Mouse (Mus musculus) T-cell, adult 66 days (primary cell): ENCODE data around the gene Esrp2. TPM values are rescaled to one million over a fixed set of nuclear protein-coding genes. Genes with fewer than 3 reads are reported as not detected.

Experiments
- total RNA-seq, 2 experiments: library from RNA; stranded (reverse); gene quantifications; 3 replicates in 1 of 2; 4 replicates in 1 of 2; pipeline ENCODE4 v1.2.4; 2023

The Esrp2 gene
- total RNA-seq, result under 1 TPM; 0.68 to 0.76 TPM

DNA sequence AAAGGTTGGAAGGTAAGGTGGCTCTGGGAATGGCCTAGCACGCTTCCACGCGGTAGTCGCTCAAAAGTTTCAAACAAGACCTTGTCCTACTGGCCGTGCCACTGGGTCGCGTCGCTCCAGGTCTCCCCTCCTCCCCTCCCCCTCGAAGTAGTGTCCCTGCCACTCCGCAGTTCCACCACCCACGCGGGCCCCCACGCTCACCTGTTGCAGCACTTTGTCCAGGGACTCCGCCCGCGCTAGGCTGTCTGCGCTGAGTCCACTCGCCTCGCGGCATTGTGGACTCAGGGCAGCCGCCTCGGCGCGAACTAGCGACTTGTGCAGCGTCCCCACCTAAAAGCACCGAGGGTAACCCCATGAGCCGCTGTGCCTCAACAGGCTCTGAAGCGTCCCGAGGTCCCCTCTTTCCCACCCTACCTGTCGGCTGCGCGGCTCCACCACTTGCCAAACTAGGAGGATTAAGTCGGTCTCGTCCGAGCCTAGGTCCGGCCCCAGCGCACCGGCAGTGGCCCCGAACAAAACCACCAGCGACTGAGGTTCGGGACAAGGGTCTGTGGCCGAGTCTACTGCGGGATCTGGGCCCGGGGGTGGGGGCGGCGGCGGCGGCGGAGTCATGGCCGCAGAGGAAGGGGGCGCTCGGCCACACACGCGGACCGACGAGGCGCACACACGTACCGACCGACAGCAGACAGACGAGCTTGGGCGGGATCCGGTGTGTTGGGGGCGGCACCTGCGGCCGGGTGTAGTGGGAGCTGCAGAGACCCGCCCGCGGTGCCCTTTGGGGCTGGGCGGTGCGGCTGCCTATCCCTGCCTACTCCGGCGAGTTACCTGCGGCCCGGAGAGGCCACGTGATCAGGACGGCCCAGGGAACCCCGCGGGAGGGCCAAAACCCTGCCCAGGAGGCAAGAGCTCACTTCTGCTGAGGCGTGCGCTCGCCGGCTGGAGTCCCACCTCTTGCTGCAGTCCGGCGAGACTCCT, at the start of gene Esrp2:
Esrp2 (minus strand) TSS at position 819 of the 975 bp plus-strand sequence.

DNA sequence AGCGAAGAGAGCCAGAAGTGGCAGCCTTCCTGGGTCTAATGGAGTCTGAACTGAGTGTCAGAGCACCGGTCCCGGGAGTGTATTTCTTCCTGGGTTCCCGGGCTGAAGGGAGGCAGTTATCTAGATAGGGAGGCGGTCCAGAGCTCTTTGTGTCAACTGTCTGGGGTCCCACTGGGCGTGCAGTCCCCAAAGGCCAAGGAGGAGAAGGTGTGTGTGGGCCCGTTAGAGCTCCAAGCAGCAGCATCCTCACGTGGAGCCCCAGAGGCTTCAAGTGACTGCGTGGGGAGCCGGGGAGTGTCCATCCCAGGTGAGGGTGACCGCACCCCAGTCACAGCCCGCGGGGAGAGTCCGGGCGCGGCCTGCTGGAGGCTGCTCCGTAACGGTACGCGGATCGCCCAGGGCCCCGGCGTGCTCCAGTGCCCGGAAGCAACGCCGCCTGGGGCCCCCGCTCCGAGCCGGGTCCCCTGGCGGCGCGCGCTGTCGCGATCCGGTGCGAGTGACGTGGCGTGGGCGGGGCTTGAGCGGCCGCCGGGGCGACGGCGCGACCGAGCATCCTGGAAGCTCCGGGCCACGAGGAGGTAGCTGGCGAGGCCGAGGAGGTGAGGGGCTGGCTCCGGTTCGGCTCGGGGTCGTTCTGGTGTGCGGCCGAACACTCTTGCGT, 31.7 kb upstream of the Esrp2 start, which contains the start of gene Slc7a6:
Slc7a6 (plus strand) TSS at position 502 of the 661 bp plus-strand sequence.

DNA sequence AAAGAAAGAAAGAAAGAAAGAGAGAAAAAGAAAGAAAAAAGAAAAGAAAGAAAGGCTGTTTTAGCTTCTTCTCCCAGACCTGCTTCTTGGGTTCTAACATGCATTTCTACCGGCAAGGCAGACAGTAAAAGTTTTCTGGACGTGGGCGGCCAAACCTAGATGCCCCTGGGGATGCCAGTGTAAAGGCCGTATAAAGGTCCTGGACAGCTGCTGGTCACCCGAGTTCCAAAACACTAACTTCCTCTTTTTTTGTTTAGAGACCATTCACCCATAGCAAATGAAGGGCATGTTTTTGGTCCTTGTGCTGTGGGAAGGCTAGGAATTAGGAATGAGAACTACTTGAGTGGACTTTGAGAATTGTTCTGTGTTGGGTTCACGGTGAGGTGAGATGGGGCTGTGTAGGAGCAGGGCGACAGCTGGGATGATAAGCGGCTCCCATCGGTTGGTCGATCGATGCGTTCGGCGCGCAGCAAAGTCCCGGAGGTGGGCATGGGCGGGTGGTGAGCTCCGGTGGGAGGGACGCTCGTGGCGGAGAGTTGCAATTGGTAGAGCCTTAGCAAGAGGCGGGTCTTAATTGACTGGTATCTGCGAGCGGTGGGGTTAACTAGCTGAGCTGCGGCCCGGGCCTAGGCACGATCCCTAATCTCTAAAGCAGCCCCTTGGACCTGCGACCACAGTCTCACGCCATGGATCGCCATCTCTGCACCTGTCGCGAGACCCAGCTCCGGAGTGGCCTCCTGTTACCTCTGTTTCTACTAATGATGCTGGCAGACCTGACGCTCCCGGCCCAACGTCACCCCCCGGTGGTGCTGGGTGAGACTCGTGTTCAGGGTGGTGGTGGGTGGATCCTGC, 13.3 kb upstream of the Esrp2 start, which contains the start of gene Pla2g15:
Pla2g15 (plus strand) TSS at position 599 of the 852 bp plus-strand sequence.

Other genes starting within 250 kb of the Esrp2 start
- 1 to 10 TPM; 2.3 to 2.5 TPM for gene Nrn1l, start 243.4 kb downstream of the Esrp2 start, total RNA-seq
- gene Pskh1, start 236.5 kb downstream of the Esrp2 start, total RNA-seq, result 10 to 100 TPM; 23.2 TPM
- gene Ctrl, start 203.1 kb downstream of the Esrp2 start, total RNA-seq, result 1 to 10 TPM in 1 of 2 experiments, not detected in 1; 2.9 TPM
- 100 to 1,000 TPM; 159 to 185 TPM for gene Psmb10, start 198.5 kb downstream of the Esrp2 start, total RNA-seq
- gene Lcat, start 193.6 kb downstream of the Esrp2 start, total RNA-seq, result under 1 TPM; 0.41 to 0.56 TPM
- 10 to 100 TPM; 13.5 to 17.9 TPM for gene Slc12a4, start 170.9 kb downstream of the Esrp2 start, total RNA-seq
- gene Dpep3, start 157.5 kb downstream of the Esrp2 start, total RNA-seq, result not detected
- gene Dus2, start 145.6 kb downstream of the Esrp2 start, total RNA-seq, result 10 to 100 TPM; 16.3 to 19.8 TPM
- not detected for gene Dpep2nb, start 131.0 kb downstream of the Esrp2 start, total RNA-seq
- 1 to 10 TPM; 8.3 to 9.5 TPM for gene Ddx28, start 125.1 kb downstream of the Esrp2 start, total RNA-seq
- gene Nfatc3, start 78.1 kb downstream of the Esrp2 start, total RNA-seq, result 100 to 1,000 TPM; 205 to 213 TPM
- gene Pla2g15, start 13.4 kb upstream of the Esrp2 start, total RNA-seq, result 1 to 10 TPM; 5.8 to 6.0 TPM
- gene Slc7a6, start 31.9 kb upstream of the Esrp2 start, total RNA-seq, result 10 to 100 TPM; 40.7 to 41.6 TPM
- 10 to 100 TPM; 71.4 to 77.8 TPM for gene Slc7a6os, start 74.0 kb upstream of the Esrp2 start, total RNA-seq
- 10 to 100 TPM; 31.2 to 34.2 TPM for gene Prmt7, start 74.0 kb upstream of the Esrp2 start, total RNA-seq
- under 1 TPM in 1 of 2 experiments, not detected in 1; 0.17 TPM for gene Smpd3, start 201.0 kb upstream of the Esrp2 start, total RNA-seq